Comparison of ENCODE assay signal across 9 mouse cellular contexts in the genomic region with DNA sequence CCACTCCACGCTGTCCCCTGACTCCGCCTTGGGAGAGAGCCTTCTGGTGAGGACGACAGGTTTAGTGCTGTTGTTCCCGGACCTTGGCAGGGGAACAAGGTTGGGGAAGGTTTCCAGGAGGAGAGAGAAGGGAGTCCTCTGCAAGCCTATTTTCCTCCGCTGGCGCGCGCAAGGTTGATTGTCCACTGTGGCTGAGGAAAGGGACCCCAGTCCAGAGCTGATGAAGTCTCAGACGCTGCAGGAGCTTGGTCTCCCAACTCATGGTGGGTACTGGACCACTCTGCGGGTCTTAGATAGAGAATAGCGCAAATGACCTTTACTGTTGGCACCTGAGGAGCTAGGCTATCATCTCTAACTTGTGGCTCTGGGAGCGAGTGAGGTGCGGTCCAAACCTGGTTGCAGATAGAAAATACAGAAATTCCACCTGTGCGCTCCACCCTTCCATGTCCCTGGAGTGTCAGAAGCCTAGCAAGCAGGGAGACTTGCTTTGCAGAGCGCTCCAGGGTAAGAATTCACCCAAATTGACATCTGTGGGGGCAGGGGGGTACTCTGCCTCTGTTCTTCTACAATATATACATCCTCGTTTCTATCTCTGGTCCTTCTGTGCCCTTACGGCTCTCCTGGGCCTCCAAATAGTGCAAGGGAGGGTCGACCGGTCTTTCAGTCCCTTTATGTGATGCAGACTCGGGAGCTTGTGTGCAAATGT. TPM values are rescaled to one million over a fixed set of nuclear protein-coding genes. Genes with fewer than 3 reads are reported as not detected.
DNase-seq lines count a peak whose midpoint lies in the region; ATAC-seq and TF ChIP-seq lines count a peak whose summit lies in the region.
"Had no signal": no experiment of that assay in that cellular context is flagged by ENCODE, and none has a peak within 500 bp of the region (broad histone marks: within the 10 kb centered on the region; RNA-seq: fewer than 3 reads in every experiment).

No protein-coding gene starts in this region.

- WGBS in lung, embryonic 16.5 days, result 28% methylated on average over 20 of the region's 20 CpGs
- WGBS in forebrain, embryonic 15.5 days, result 30% methylated on average over 20 of the region's 20 CpGs
- WGBS in hindbrain, postnatal 0 days, result 23% methylated on average over 20 of the region's 20 CpGs
- WGBS in neural tube, embryonic 11.5 days, result 28% methylated on average over 20 of the region's 20 CpGs

- no peak for DNase-seq in lung, adult 18-20 months
- DNase-seq in hindbrain, postnatal 0 days (ENCODE audit: low spot score), result peak; percentile 17
- no peak for DNase-seq in neural tube, embryonic 11.5 days (ENCODE audit: low spot score)
- DNase-seq in spleen, adult 12 weeks (ENCODE audit: low spot score), result no peak
- DNase-seq in ovary, postnatal 36 days (ENCODE audit: low spot score), result no peak
- DNase-seq in adrenal gland, adult 2 months, result no peak

- H3K4me1 ChIP-seq in lung, embryonic 16.5 days (replicated peaks; ENCODE audit: control insufficient read depth, insufficient read depth, low read length), result peaks cover 2% of the 10 kb centered on the region; the same call in 1 of the 2 replicates
- H3K4me1 ChIP-seq in forebrain, embryonic 15.5 days, result peaks cover 19% of the 10 kb centered on the region
- H3K4me1 ChIP-seq in hindbrain, postnatal 0 days (ENCODE audit: insufficient read depth, low read length), result peaks cover 5% of the 10 kb centered on the region; the same call in 1 of the 2 replicates
- no peaks in the 10 kb centered on the region for H3K4me1 ChIP-seq in neural tube, embryonic 11.5 days (ENCODE audit: control insufficient read depth, insufficient read depth, low read length)

- no peak for TF ChIP-seq CTCF in hindbrain, postnatal 0 days (IDR thresholded peaks at IDR 0.05; ENCODE audit: low read depth)

- peak overlapping the region; percentile 60; the same call in 1 of the 2 replicates for H3K9ac ChIP-seq in lung, embryonic 16.5 days (ENCODE audit: low read length)
- peak overlapping the region; percentile 55 for H3K9ac ChIP-seq in forebrain, embryonic 15.5 days (replicated peaks)
- peak overlapping the region; percentile 51 for H3K9ac ChIP-seq in hindbrain, postnatal 0 days (replicated peaks; ENCODE audit: low read length)
- H3K9ac ChIP-seq in neural tube, embryonic 11.5 days (ENCODE audit: low read length), result no peak overlapping the region

- peak overlapping the region; percentile 59 for H3K4me3 ChIP-seq in lung, embryonic 16.5 days (ENCODE audit: low read length)
- peak overlapping the region; percentile 59 for H3K4me3 ChIP-seq in forebrain, embryonic 15.5 days
- peak overlapping the region; percentile 48 for H3K4me3 ChIP-seq in hindbrain, postnatal 0 days (ENCODE audit: low read length)
- H3K4me3 ChIP-seq in neural tube, embryonic 11.5 days (ENCODE audit: low read depth, low read length), result peak overlapping the region; percentile 50

- ATAC-seq in lung, embryonic 16.5 days (ENCODE audit: low read depth), result no peak
- ATAC-seq in forebrain, embryonic 15.5 days (replicated peaks), result 0 out of 2 replicates have a peak, but pooled peaks have one; percentile 7
- ATAC-seq in hindbrain, postnatal 0 days, result 0 out of 2 replicates have a peak, but pooled peaks have one; percentile 13
- no peak for ATAC-seq in neural tube, embryonic 11.5 days (ENCODE audit: insufficient read depth, low FRiP score, low TSS enrichment)

- H3K9me3 ChIP-seq in lung, embryonic 16.5 days (ENCODE audit: control insufficient read depth, low read length), result no peaks in the 10 kb centered on the region
- H3K9me3 ChIP-seq in forebrain, embryonic 15.5 days, result no peaks in the 10 kb centered on the region
- H3K9me3 ChIP-seq in hindbrain, postnatal 0 days (ENCODE audit: low read length), result no peaks in the 10 kb centered on the region
- no peaks in the 10 kb centered on the region for H3K9me3 ChIP-seq in neural tube, embryonic 11.5 days (ENCODE audit: control insufficient read depth, low read length)

- H3K27ac ChIP-seq in lung, embryonic 16.5 days (ENCODE audit: low read length), result no peak overlapping the region
- no peak overlapping the region for H3K27ac ChIP-seq in forebrain, embryonic 15.5 days (replicated peaks)
- peak overlapping the region; percentile 41; the same call in 1 of the 2 replicates for H3K27ac ChIP-seq in hindbrain, postnatal 0 days
- H3K27ac ChIP-seq in neural tube, embryonic 11.5 days (ENCODE audit: low read depth, low read length), result no peak overlapping the region

- no peaks in the 10 kb centered on the region for H3K36me3 ChIP-seq in lung, embryonic 16.5 days (ENCODE audit: control insufficient read depth, insufficient read depth, low read length)
- H3K36me3 ChIP-seq in forebrain, embryonic 15.5 days, result no peaks in the 10 kb centered on the region
- H3K36me3 ChIP-seq in hindbrain, postnatal 0 days (ENCODE audit: insufficient read depth, low read length), result no peaks in the 10 kb centered on the region
- H3K36me3 ChIP-seq in neural tube, embryonic 11.5 days (ENCODE audit: control insufficient read depth, insufficient read depth, low read length), result no peaks in the 10 kb centered on the region

- peak overlapping the region; percentile 92 for H3K4me2 ChIP-seq in lung, embryonic 16.5 days (ENCODE audit: low read depth, low read length)
- H3K4me2 ChIP-seq in forebrain, embryonic 15.5 days (replicated peaks), result peak overlapping the region; percentile 97
- H3K4me2 ChIP-seq in hindbrain, postnatal 0 days (ENCODE audit: low read depth, low read length), result peak overlapping the region; percentile 86
- peak overlapping the region; percentile 94 for H3K4me2 ChIP-seq in neural tube, embryonic 11.5 days (ENCODE audit: low read depth)

- H3K27me3 ChIP-seq in lung, embryonic 16.5 days (ENCODE audit: control insufficient read depth, insufficient read depth, low read depth, low read length), result peaks cover 27% of the 10 kb centered on the region
- H3K27me3 ChIP-seq in forebrain, embryonic 15.5 days, result peaks cover 8% of the 10 kb centered on the region; the same call in 1 of the 2 replicates
- H3K27me3 ChIP-seq in hindbrain, postnatal 0 days (ENCODE audit: insufficient read depth, low read length), result peaks cover 7% of the 10 kb centered on the region; the same call in 1 of the 2 replicates
- H3K27me3 ChIP-seq in neural tube, embryonic 11.5 days (ENCODE audit: control insufficient read depth, insufficient read depth, low read length), result peaks cover 19% of the 10 kb centered on the region

RNA-seq across cellular contexts. Expression of a gene that starts 1.5 kb away (rescaled TPM):
- 3.9 and 4.3 TPM in 2 replicates for polyA plus RNA-seq in lung, embryonic 16.5 days (2015; fragmentation: Nextera tagmentation; extraction: Ambion mirVana)
- polyA plus RNA-seq in forebrain, embryonic 15.5 days (2015; fragmentation: Nextera tagmentation; extraction: Ambion mirVana), result 2.3 and 2.8 TPM in 2 replicates
- total RNA-seq in hindbrain, postnatal 0 days (2014; rRNA removed), result 15.9 and 16.6 TPM in 2 replicates
- polyA plus RNA-seq in hindbrain, postnatal 0 days (2015; fragmentation: Nextera tagmentation; extraction: Ambion mirVana), result 8.3 and 8.9 TPM in 2 replicates
- 1.1 and 1.2 TPM in 2 replicates for polyA plus RNA-seq in neural tube, embryonic 11.5 days (2014; fragmentation: Nextera tagmentation; extraction: Ambion mirVana)
- not detected for total RNA-seq in adrenal gland, adult 2 months (2021)
- polyA plus RNA-seq in adrenal gland, adult 2 months (2012; rRNA removed), result 0.02 TPM in 1 of 2 replicates, not detected in the other
- polyA plus RNA-seq: testis, adult 2 months had no signal

Comparison
In these comparisons a context has a peak if more than half of its experiments do, and no peak if none do; other contexts are left out.
1. ATAC-seq: peak in forebrain, embryonic 15.5 days (single experiment) and hindbrain, postnatal 0 days (single experiment); none in lung, embryonic 16.5 days (single experiment) and neural tube, embryonic 11.5 days (single experiment).
2. Peak in every context shown above with its lines, with median percentiles within 50 percentile points of each other: H3K4me2 ChIP-seq and H3K4me3 ChIP-seq.